Mouse (Mus musculus) ES-E14 (cell line): ENCODE measurements around the gene Oxct1.

Experiments
- CHD2 ChIP-seq: IDR thresholded peaks from 2 replicates; pipeline ENCODE4 v1.6.1; 2014; ENCODE audit warnings: mild to moderate bottlenecking, low read depth, low read length, inconsistent platforms
- HCFC1 ChIP-seq: IDR thresholded peaks from 2 replicates; pipeline ENCODE4 v1.6.1; 2012; ENCODE audit warnings: low read length, inconsistent platforms, borderline replicate concordance; ENCODE audit not compliant: insufficient read depth
- MAFK ChIP-seq: IDR thresholded peaks from 2 replicates; pipeline ENCODE4 v1.6.1; 2014; ENCODE audit warnings: mild to moderate bottlenecking, low read depth, low read length, inconsistent platforms; ENCODE audit not compliant: insufficient read depth
- ZC3H11A ChIP-seq: IDR thresholded peaks from 2 replicates; pipeline ENCODE4 v1.6.1; 2012; ENCODE audit warnings: low read depth, mild to moderate bottlenecking, inconsistent platforms, low read length, borderline replicate concordance
- ZNF384 ChIP-seq: IDR thresholded peaks from 2 replicates; pipeline ENCODE4 v1.6.1; 2012; ENCODE audit warnings: low read depth, low read length, inconsistent platforms

- TF ChIP-seq MAFK (no peak), ZNF384 (no peak), CHD2 (no peak), ZC3H11A (no peak), HCFC1 (no peak)
Measured at GRCm38 (mm10) chr15:3979871-3980270, 46.3 kb upstream of the Oxct1 start.
